Mouse (Mus musculus): ENCODE measurements around the gene Prame. TPM values are rescaled to one million over a fixed set of nuclear protein-coding genes. Genes with fewer than 3 reads are reported as not detected.
"Not testable (repeated sequence)": the region's sequence is repeated elsewhere in the genome, so short reads cannot be mapped to it uniquely, and the experiment has no call there.

The Prame gene
- not detected for polyA plus RNA-seq (2012; fragmentation: generic; extraction: Trizol)
- long read RNA-seq, experiment 1 = 0 reads
- long read RNA-seq, experiment 2 = 0 reads

- Histone ChIP-seq H3K36me3 (ENCODE audit: control insufficient read depth, insufficient read depth) (no peaks in the 10 kb centered on the region), H3K79me3 (ENCODE audit: low read depth) (no peaks in the 10 kb centered on the region), H3K79me2 (ENCODE audit: control insufficient read depth, insufficient read depth) (no peaks in the 10 kb centered on the region), H3K4me3 (ENCODE audit: insufficient read depth, poor library complexity, severe bottlenecking) (no peak within 1 kb of the TSS), H3ac (ENCODE audit: control insufficient read depth, insufficient read length, low read depth) (no peak within 1 kb of the TSS), H3K27me3 (ENCODE audit: control insufficient read depth, insufficient read depth, insufficient read length) (no peaks in the 10 kb centered on the region)
- TF ChIP-seq CTCF (IDR thresholded peaks at IDR 0.05; ENCODE audit: control insufficient read depth, insufficient read depth, insufficient read length) (no peak), MYOD1 (IDR thresholded peaks at IDR 0.05; ENCODE audit: control insufficient read depth, insufficient read length, low read depth) (no peak), MAX (IDR thresholded peaks at IDR 0.05) (no peak)
These were observed at the start of gene Prame for GRCm38 (mm10) chrX:135627605-135628004. Gene Prame, minus strand, starts transcription at chrX:135627705.

- no peak overlapping the region for H3K4me3 ChIP-seq (ENCODE audit: insufficient read depth, poor library complexity, severe bottlenecking)
- no peaks in the 10 kb centered on the region for H3K79me2 ChIP-seq (ENCODE audit: control insufficient read depth, insufficient read depth)
- no peak for TF ChIP-seq MAX (IDR thresholded peaks at IDR 0.05)
- no peak for TF ChIP-seq CTCF (IDR thresholded peaks at IDR 0.05; ENCODE audit: control insufficient read depth, insufficient read depth, insufficient read length)
These were observed 24.8 kb upstream of the Prame start for GRCm38 (mm10) chrX:135652173-135652772.

GRCm38 (mm10) chrX:135601298-135602029 is 26.0 kb downstream of the Prame start:
- H3K79me3 ChIP-seq (ENCODE audit: low read depth); H3K4me3 ChIP-seq (ENCODE audit: insufficient read depth, poor library complexity, severe bottlenecking); H3ac ChIP-seq (ENCODE audit: control insufficient read depth, insufficient read length, low read depth); H3K79me2 ChIP-seq (ENCODE audit: control insufficient read depth, insufficient read depth); H3K27me3 ChIP-seq (ENCODE audit: control insufficient read depth, insufficient read depth, insufficient read length); H3K36me3 ChIP-seq (ENCODE audit: control insufficient read depth, insufficient read depth): not testable (repeated sequence)

More at GRCm38 (mm10) chrX:135652173-135652772, 24.8 kb upstream of the Prame start:
- H3K36me3 ChIP-seq (ENCODE audit: control insufficient read depth, insufficient read depth) = no peaks in the 10 kb centered on the region
- no peak overlapping the region for H3ac ChIP-seq (ENCODE audit: control insufficient read depth, insufficient read length, low read depth)
- H3K27me3 ChIP-seq (ENCODE audit: control insufficient read depth, insufficient read depth, insufficient read length) = no peaks in the 10 kb centered on the region
- H3K79me3 ChIP-seq (ENCODE audit: low read depth) = no peaks in the 10 kb centered on the region

- Histone ChIP-seq H3K4me3 (ENCODE audit: insufficient read depth, poor library complexity, severe bottlenecking) (no peak within 1 kb of the TSS), H3K27me3 (ENCODE audit: control insufficient read depth, insufficient read depth, insufficient read length) (no peaks in the 10 kb centered on the region), H3ac (ENCODE audit: control insufficient read depth, insufficient read length, low read depth) (no peak within 1 kb of the TSS), H3K79me3 (ENCODE audit: low read depth) (no peaks in the 10 kb centered on the region), H3K36me3 (ENCODE audit: control insufficient read depth, insufficient read depth) (no peaks in the 10 kb centered on the region), H3K79me2 (ENCODE audit: control insufficient read depth, insufficient read depth) (no peaks in the 10 kb centered on the region)
- TF ChIP-seq FOSL1 (IDR thresholded peaks at IDR 0.05; ENCODE audit: insufficient read depth, low read length, poor library complexity, severe bottlenecking) (no peak), MYOG (IDR thresholded peaks at IDR 0.05; ENCODE audit: control insufficient read depth, extremely low read depth, insufficient read length) (no peak), USF1 (IDR thresholded peaks at IDR 0.05; ENCODE audit: low read depth) (no peak), CTCF (IDR thresholded peaks at IDR 0.05; ENCODE audit: control insufficient read depth, insufficient read depth, insufficient read length) (no peak), MYOD1 (IDR thresholded peaks at IDR 0.05; ENCODE audit: control insufficient read depth, insufficient read length, low read depth) (no peak), CEBPB (IDR thresholded peaks at IDR 0.05; ENCODE audit: low read depth) (no peak), MAX (IDR thresholded peaks at IDR 0.05) (no peak)
These were observed 28.8 kb downstream of the Prame start, which contains the start of gene Nxf7 for GRCm38 (mm10) chrX:135598677-135599076. Gene Nxf7, minus strand, starts transcription at chrX:135598777.

GRCm38 (mm10) chrX:135598096-135598495 is 29.4 kb downstream of the Prame start:
- Histone ChIP-seq H3K27me3 (ENCODE audit: control insufficient read depth, insufficient read depth, insufficient read length) (no peaks in the 10 kb centered on the region), H3ac (ENCODE audit: control insufficient read depth, insufficient read length, low read depth) (no peak overlapping the region), H3K79me3 (ENCODE audit: low read depth) (no peaks in the 10 kb centered on the region), H3K79me2 (ENCODE audit: control insufficient read depth, insufficient read depth) (no peaks in the 10 kb centered on the region), H3K4me3 (ENCODE audit: insufficient read depth, poor library complexity, severe bottlenecking) (no peak overlapping the region), H3K36me3 (ENCODE audit: control insufficient read depth, insufficient read depth) (no peaks in the 10 kb centered on the region)
- TF ChIP-seq MYOD1 (IDR thresholded peaks at IDR 0.05; ENCODE audit: control insufficient read depth, insufficient read length, low read depth) = no peak
- TF ChIP-seq USF1 (IDR thresholded peaks at IDR 0.05; ENCODE audit: low read depth) = no peak
- no peak for TF ChIP-seq CEBPB (IDR thresholded peaks at IDR 0.05; ENCODE audit: low read depth)
- no peak for TF ChIP-seq FOSL1 (IDR thresholded peaks at IDR 0.05; ENCODE audit: insufficient read depth, low read length, poor library complexity, severe bottlenecking)
- no peak for TF ChIP-seq CTCF (IDR thresholded peaks at IDR 0.05; ENCODE audit: control insufficient read depth, insufficient read depth, insufficient read length)
- TF ChIP-seq MYOG (IDR thresholded peaks at IDR 0.05; ENCODE audit: control insufficient read depth, extremely low read depth, insufficient read length) = no peak

GRCm38 (mm10) chrX:135576412-135576811 is 51.1 kb downstream of the Prame start:
- Histone ChIP-seq H3K27me3 (ENCODE audit: control insufficient read depth, insufficient read depth, insufficient read length) (no peaks in the 10 kb centered on the region), H3ac (ENCODE audit: control insufficient read depth, insufficient read length, low read depth) (no peak overlapping the region), H3K36me3 (ENCODE audit: control insufficient read depth, insufficient read depth) (no peaks in the 10 kb centered on the region), H3K4me3 (ENCODE audit: insufficient read depth, poor library complexity, severe bottlenecking) (no peak overlapping the region), H3K79me2 (ENCODE audit: control insufficient read depth, insufficient read depth) (no peaks in the 10 kb centered on the region), H3K79me3 (ENCODE audit: low read depth) (no peaks in the 10 kb centered on the region)
- TF ChIP-seq MYOD1 (IDR thresholded peaks at IDR 0.05; ENCODE audit: control insufficient read depth, insufficient read length, low read depth) (no peak), FOSL1 (IDR thresholded peaks at IDR 0.05; ENCODE audit: insufficient read depth, low read length, poor library complexity, severe bottlenecking) (no peak), USF1 (IDR thresholded peaks at IDR 0.05; ENCODE audit: low read depth) (no peak), CTCF (IDR thresholded peaks at IDR 0.05; ENCODE audit: control insufficient read depth, insufficient read depth, insufficient read length) (no peak), CEBPB (IDR thresholded peaks at IDR 0.05; ENCODE audit: low read depth) (no peak), MAX (IDR thresholded peaks at IDR 0.05) (no peak), MYOG (IDR thresholded peaks at IDR 0.05; ENCODE audit: control insufficient read depth, extremely low read depth, insufficient read length) (no peak)

- H3K79me2 ChIP-seq (ENCODE audit: control insufficient read depth, insufficient read depth); H3K36me3 ChIP-seq (ENCODE audit: control insufficient read depth, insufficient read depth); H3K27me3 ChIP-seq (ENCODE audit: control insufficient read depth, insufficient read depth, insufficient read length); H3K79me3 ChIP-seq (ENCODE audit: low read depth); H3K4me3 ChIP-seq (ENCODE audit: insufficient read depth, poor library complexity, severe bottlenecking); H3ac ChIP-seq (ENCODE audit: control insufficient read depth, insufficient read length, low read depth): not testable (repeated sequence)
These were observed 52.4 kb downstream of the Prame start for GRCm38 (mm10) chrX:135574958-135575628.

GRCm38 (mm10) chrX:135574261-135574957 is 53.1 kb downstream of the Prame start:
- H3K79me2 ChIP-seq (ENCODE audit: control insufficient read depth, insufficient read depth) = not testable (repeated sequence)

More at GRCm38 (mm10) chrX:135574261-135574957, 53.1 kb downstream of the Prame start:
- H3K79me3 ChIP-seq (ENCODE audit: low read depth); H3K27me3 ChIP-seq (ENCODE audit: control insufficient read depth, insufficient read depth, insufficient read length); H3K4me3 ChIP-seq (ENCODE audit: insufficient read depth, poor library complexity, severe bottlenecking); H3ac ChIP-seq (ENCODE audit: control insufficient read depth, insufficient read length, low read depth); H3K36me3 ChIP-seq (ENCODE audit: control insufficient read depth, insufficient read depth): not testable (repeated sequence)
